Mouse (Mus musculus): ENCODE data around the gene Tinag. TPM values are rescaled to one million over a fixed set of nuclear protein-coding genes. Genes with fewer than 3 reads are reported as not detected.

The Tinag gene
- polyA plus RNA-seq (2014; fragmentation: Illumina TruSeq; extraction: RNeasy Lipid Tissue Mini Kit (QIAGEN cat#74804); ENCODE audit: low read depth, low replicate concordance), result 1.0 TPM

GRCm38 (mm10) chr9:77045585-77045984 lies at the start of gene Tinag:
Gene Tinag (minus strand): TSS chr9:77045794.

Data from adrenal gland, adult 10 weeks (tissue).